Mouse (Mus musculus) intestine, embryonic 15.5 days (tissue): ENCODE results near the gene Ncam2. TPM values are rescaled to one million over a fixed set of nuclear protein-coding genes. Genes with fewer than 3 reads are reported as not detected.
"Not testable (repeated sequence)": the region's sequence is repeated elsewhere in the genome, so short reads cannot be mapped to it uniquely, and the experiment has no call there.

Source experiments
- ATAC-seq: fragments of 200-750 bp; cut with Nextera tagmentation; 2 replicates; pipeline ENCODE4 v1.8.0; 2017; ENCODE audit warnings: moderate TSS enrichment, moderate library complexity
- H3K27ac ChIP-seq: fragments of 300-500 bp; sonication (generic); 2 replicates; pipeline ENCODE4 v1.5.1; 2015; ENCODE audit warnings: mild to moderate bottlenecking, inconsistent platforms
- H3K27me3 ChIP-seq: fragments of 300-500 bp; sonication (generic); replicated peaks from 2 replicates; pipeline ENCODE4 v1.6.1; 2015; ENCODE audit warnings: inconsistent platforms
- H3K36me3 ChIP-seq: fragments of 300-500 bp; sonication (generic); 2 replicates; pipeline ENCODE4 v1.6.1; 2015; ENCODE audit warnings: inconsistent platforms
- H3K4me1 ChIP-seq: fragments of 300-500 bp; sonication (generic); replicated peaks from 2 replicates; pipeline ENCODE4 v1.6.1; 2015; ENCODE audit warnings: inconsistent platforms
- H3K4me2 ChIP-seq: fragments of 300-500 bp; sonication (generic); replicated peaks from 2 replicates; pipeline ENCODE4 v1.6.1; 2015; ENCODE audit warnings: mild to moderate bottlenecking, inconsistent platforms
- H3K4me3 ChIP-seq: fragments of 300-500 bp; sonication (generic); replicated peaks from 2 replicates; pipeline ENCODE4 v1.5.1; 2015; ENCODE audit warnings: inconsistent platforms
- H3K9ac ChIP-seq: fragments of 300-500 bp; sonication (generic); 2 replicates; pipeline ENCODE4 v1.6.1; 2015; ENCODE audit warnings: inconsistent platforms
- H3K9me3 ChIP-seq: fragments of 300-500 bp; sonication (generic); 2 replicates; pipeline ENCODE4 v1.6.1; 2016; ENCODE audit warnings: inconsistent platforms
- WGBS: fragments of 180-500 bp; shearing (Covaris S2); methylation state at CpG from one replicate; pipeline ENCODE4 v1.1.7; 2015; 5-methylcytosine and 5-hydroxymethylcytosine counted together
- polyA plus RNA-seq: library from polyadenylated mRNA; unstranded; fragments of >200 nt; fragmentation: Nextera tagmentation; extraction: Ambion mirVana; gene quantifications from 2 replicates; pipeline ENCODE4 v1.2.1, GENCODE M21; 2015

The Ncam2 gene
- polyA plus RNA-seq, 1 experiment from 2014 or later = 3.5 TPM

DNA sequence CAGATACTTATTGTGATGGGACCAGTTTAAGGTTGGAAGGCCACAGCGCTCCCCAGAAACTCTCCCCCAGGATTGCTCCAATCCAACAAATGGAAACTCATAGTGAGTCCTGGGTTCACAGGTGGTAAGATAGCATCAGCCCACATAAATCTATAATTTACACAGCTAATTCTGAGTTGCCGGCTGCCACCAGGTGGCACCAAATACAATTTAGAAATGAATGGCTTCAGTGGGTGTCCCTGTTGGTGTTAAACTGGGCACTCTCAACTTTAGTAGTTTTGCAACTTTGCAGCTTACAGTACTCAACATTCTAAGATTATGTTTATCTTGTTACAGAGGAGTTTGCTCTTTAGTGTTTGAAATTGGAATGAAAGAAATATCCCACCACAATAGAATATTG, 130.0 kb downstream of the Ncam2 start:
- no peaks in the 10 kb centered on the region for H3K36me3 ChIP-seq
- no peak overlapping the region for H3K9ac ChIP-seq
- no peak overlapping the region for H3K4me2 ChIP-seq
- H3K4me3 ChIP-seq = no peak overlapping the region
- no peak for ATAC-seq
- no peaks in the 10 kb centered on the region for H3K27me3 ChIP-seq
- WGBS = 13% methylated on average over 2 of the region's 2 CpGs
- H3K27ac ChIP-seq = no peak overlapping the region
- no peaks in the 10 kb centered on the region for H3K4me1 ChIP-seq
- no peaks in the 10 kb centered on the region for H3K9me3 ChIP-seq

DNA sequence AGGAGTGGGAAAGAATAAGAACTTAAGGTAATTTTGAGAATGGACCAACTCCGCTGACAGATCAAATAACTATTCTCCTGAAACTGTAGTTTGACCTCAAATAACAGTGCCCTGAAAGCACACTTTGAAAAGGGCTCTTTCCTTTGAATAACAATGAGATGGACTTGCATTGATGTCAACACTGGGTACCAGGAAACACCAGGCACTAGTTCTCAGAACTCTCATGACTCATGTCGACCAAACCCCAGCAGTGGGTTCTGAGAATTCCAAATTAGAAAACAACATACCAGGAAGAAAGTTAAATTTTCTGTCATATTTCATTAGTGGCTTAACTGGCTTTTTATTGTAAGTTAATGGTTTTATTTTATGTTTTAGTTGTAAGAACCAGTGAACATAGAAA, 165.4 kb downstream of the Ncam2 start:
- no peak for ATAC-seq
- WGBS = 82% methylated on average over 2 of the region's 2 CpGs
- H3K4me3 ChIP-seq = no peak overlapping the region
- no peak overlapping the region for H3K27ac ChIP-seq
- no peaks in the 10 kb centered on the region for H3K4me1 ChIP-seq
- H3K36me3 ChIP-seq = no peaks in the 10 kb centered on the region
- H3K9me3 ChIP-seq = no peaks in the 10 kb centered on the region
- H3K4me2 ChIP-seq = no peak overlapping the region
- no peaks in the 10 kb centered on the region for H3K27me3 ChIP-seq
- no peak overlapping the region for H3K9ac ChIP-seq

GRCm38 (mm10) chr16:81374234-81374633, 173.7 kb downstream of the Ncam2 start:
- Histone ChIP-seq H3K27ac (no peak overlapping the region), H3K36me3 (no peaks in the 10 kb centered on the region), H3K9ac (no peak overlapping the region), H3K4me2 (no peak overlapping the region), H3K4me3 (no peak overlapping the region), H3K9me3 (no peaks in the 10 kb centered on the region), H3K27me3 (no peaks in the 10 kb centered on the region), H3K4me1 (no peaks in the 10 kb centered on the region)
- 85% methylated on average over 8 of the region's 8 CpGs for WGBS
- no peak for ATAC-seq

GRCm38 (mm10) chr16:81380434-81380833, 179.9 kb downstream of the Ncam2 start:
- Histone ChIP-seq H3K4me3 (no peak overlapping the region), H3K4me2 (no peak overlapping the region), H3K27me3 (no peaks in the 10 kb centered on the region), H3K27ac (no peak overlapping the region), H3K4me1 (no peaks in the 10 kb centered on the region), H3K36me3 (no peaks in the 10 kb centered on the region), H3K9me3 (no peaks in the 10 kb centered on the region), H3K9ac (no peak overlapping the region)
- 82% methylated on average over 4 of the region's 4 CpGs for WGBS
- no peak for ATAC-seq

GRCm38 (mm10) chr16:81388646-81389045, 188.1 kb downstream of the Ncam2 start:
- H3K4me1 ChIP-seq = no peaks in the 10 kb centered on the region
- no peak overlapping the region for H3K27ac ChIP-seq
- H3K4me2 ChIP-seq = no peak overlapping the region
- no peak for ATAC-seq
- 86% methylated on average over 2 of the region's 2 CpGs for WGBS
- H3K27me3 ChIP-seq = no peaks in the 10 kb centered on the region
- H3K9me3 ChIP-seq = no peaks in the 10 kb centered on the region
- H3K9ac ChIP-seq = no peak overlapping the region
- no peak overlapping the region for H3K4me3 ChIP-seq
- no peaks in the 10 kb centered on the region for H3K36me3 ChIP-seq

- ATAC-seq = no peak
- no peak overlapping the region for H3K27ac ChIP-seq
- no peak overlapping the region; the same call in 1 of the 2 replicates for H3K4me2 ChIP-seq
- H3K9ac ChIP-seq = no peak overlapping the region
- no peak overlapping the region for H3K4me3 ChIP-seq
- H3K27me3 ChIP-seq = no peaks in the 10 kb centered on the region
- no peaks in the 10 kb centered on the region for H3K36me3 ChIP-seq
- no peaks in the 10 kb centered on the region for H3K4me1 ChIP-seq
- 37% methylated on average over 7 of the region's 7 CpGs for WGBS
- no peaks in the 10 kb centered on the region for H3K9me3 ChIP-seq
These were observed 234.1 kb downstream of the Ncam2 start for GRCm38 (mm10) chr16:81434559-81434958.

DNA sequence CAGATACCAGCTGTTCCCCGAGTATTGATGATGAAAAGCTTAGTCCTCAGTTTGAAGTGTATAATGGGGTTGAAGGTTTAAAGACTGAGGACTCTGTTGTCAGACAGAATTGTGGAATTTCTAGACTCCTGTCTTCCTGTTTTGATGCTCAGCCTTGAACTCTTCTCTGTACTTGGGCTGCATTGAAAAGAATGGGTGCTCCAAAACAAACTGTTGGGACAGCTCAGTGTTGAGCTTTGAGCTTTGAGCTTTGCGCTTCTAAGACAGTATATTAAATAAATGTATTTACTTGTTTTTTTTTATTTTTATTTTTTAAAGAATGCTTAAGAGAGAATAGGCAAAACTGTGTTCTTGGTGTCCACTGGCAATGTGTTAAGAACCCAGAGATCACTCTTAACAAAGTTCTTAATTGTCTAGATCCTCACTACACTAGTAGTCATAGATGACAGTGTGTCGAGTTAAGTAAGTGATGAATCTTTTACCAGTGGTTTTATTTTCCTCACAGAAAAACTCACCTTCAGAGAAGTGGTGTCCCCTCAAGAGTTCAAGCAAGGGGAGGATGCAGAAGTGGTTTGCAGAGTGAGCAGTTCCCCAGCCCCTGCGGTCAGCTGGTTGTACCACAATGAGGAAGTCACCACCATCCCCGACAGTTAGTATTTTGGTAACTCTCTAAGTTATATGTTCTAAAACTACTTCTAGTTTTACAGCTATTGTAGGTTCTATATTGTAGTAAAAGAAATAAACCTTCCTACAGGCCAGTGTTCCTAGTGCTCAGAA, 236.8 kb downstream of the Ncam2 start:
- Histone ChIP-seq H3K4me3 (no peak overlapping the region), H3K4me1 (no peaks in the 10 kb centered on the region), H3K9ac (no peak overlapping the region), H3K9me3 (no peaks in the 10 kb centered on the region), H3K4me2 (no peak overlapping the region), H3K36me3 (no peaks in the 10 kb centered on the region), H3K27ac (no peak overlapping the region), H3K27me3 (no peaks in the 10 kb centered on the region)
- 84% methylated on average over 5 of the region's 5 CpGs for WGBS
- ATAC-seq = no peak

GRCm38 (mm10) chr16:81437868-81438249, 237.4 kb downstream of the Ncam2 start:
- Histone ChIP-seq H3K36me3 (no peaks in the 10 kb centered on the region), H3K27ac (no peak overlapping the region), H3K4me3 (no peak overlapping the region), H3K4me2 (no peak overlapping the region), H3K9me3 (no peaks in the 10 kb centered on the region), H3K9ac (no peak overlapping the region), H3K4me1 (no peaks in the 10 kb centered on the region), H3K27me3 (no peaks in the 10 kb centered on the region)
- no peak for ATAC-seq
- WGBS = 82% methylated on average over 2 of the region's 2 CpGs

- ATAC-seq = no peak
- 93% methylated on average over 5 of the region's 5 CpGs for WGBS
- H3K36me3 ChIP-seq = no peaks in the 10 kb centered on the region
- H3K4me2 ChIP-seq = no peak overlapping the region
- no peaks in the 10 kb centered on the region for H3K9me3 ChIP-seq
- H3K27ac ChIP-seq = no peak overlapping the region
- H3K4me3 ChIP-seq = no peak overlapping the region
- no peak overlapping the region for H3K9ac ChIP-seq
- no peaks in the 10 kb centered on the region for H3K4me1 ChIP-seq
- no peaks in the 10 kb centered on the region for H3K27me3 ChIP-seq
These were observed 250.4 kb downstream of the Ncam2 start for GRCm38 (mm10) chr16:81450851-81451250.

GRCm38 (mm10) chr16:81452988-81453387, 252.5 kb downstream of the Ncam2 start:
- Histone ChIP-seq H3K27me3 (no peaks in the 10 kb centered on the region), H3K9ac (no peak overlapping the region), H3K4me2 (no peak overlapping the region), H3K9me3 (no peaks in the 10 kb centered on the region), H3K36me3 (no peaks in the 10 kb centered on the region), H3K4me1 (no peaks in the 10 kb centered on the region), H3K4me3 (no peak overlapping the region), H3K27ac (no peak overlapping the region)
- 54% methylated on average over 2 of the region's 2 CpGs for WGBS
- no peak for ATAC-seq

DNA sequence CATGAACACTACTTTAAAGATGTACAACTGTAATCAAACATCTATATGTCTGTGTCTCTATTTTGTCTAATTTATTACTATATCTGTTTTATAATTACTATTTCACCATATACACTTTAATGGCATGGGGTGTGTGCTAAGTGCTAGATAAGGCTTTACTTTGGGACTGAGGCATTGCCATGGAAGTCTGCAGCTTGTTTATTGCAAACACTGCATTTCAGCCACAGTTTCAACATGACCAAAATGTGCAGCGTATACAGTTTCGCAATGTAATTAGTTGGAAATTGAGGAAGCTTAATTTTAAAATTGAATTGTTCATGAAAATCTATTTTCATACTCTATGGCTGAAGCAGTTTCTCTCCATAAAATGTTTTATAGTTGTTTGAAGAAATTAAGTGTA, 254.0 kb downstream of the Ncam2 start:
- no peak overlapping the region for H3K9ac ChIP-seq
- no peak for ATAC-seq
- no peaks in the 10 kb centered on the region for H3K36me3 ChIP-seq
- H3K4me3 ChIP-seq = no peak overlapping the region
- WGBS = 91% methylated on average over 2 of the region's 2 CpGs
- H3K4me1 ChIP-seq = no peaks in the 10 kb centered on the region
- no peak overlapping the region for H3K4me2 ChIP-seq
- H3K27me3 ChIP-seq = no peaks in the 10 kb centered on the region
- no peaks in the 10 kb centered on the region for H3K9me3 ChIP-seq
- no peak overlapping the region for H3K27ac ChIP-seq

DNA sequence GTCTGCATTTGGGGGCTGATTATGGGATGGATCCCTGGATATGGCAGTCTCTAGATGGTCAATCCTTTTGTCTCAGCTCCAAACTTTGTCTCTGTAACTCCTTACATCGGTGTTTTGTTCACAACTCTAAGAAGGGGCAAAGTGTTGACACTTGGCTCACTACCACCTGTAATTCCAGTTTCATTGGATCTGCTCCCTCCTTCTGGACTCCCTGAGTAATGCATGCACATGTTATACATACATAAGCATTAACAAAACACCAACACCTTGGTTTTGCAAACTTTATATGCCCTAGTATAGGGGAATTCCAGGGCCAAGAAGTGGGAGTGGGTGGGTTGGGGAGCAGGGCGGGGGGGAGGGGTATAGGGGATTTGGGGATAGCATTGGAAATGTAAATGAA, 262.2 kb downstream of the Ncam2 start:
- 89% methylated on average over 2 of the region's 2 CpGs for WGBS
- H3K9me3 ChIP-seq, H3K9ac ChIP-seq, H3K4me3 ChIP-seq, H3K27ac ChIP-seq, H3K36me3 ChIP-seq, H3K4me2 ChIP-seq, H3K27me3 ChIP-seq, ATAC-seq, H3K4me1 ChIP-seq: not testable (repeated sequence)

GRCm38 (mm10) chr16:81472925-81473324, 272.4 kb downstream of the Ncam2 start:
- H3K27me3 ChIP-seq = no peaks in the 10 kb centered on the region
- no peak for ATAC-seq
- WGBS = 51% methylated on average over 1 of the region's 1 CpGs
- no peak overlapping the region for H3K9ac ChIP-seq
- no peaks in the 10 kb centered on the region for H3K36me3 ChIP-seq
- H3K4me1 ChIP-seq = no peaks in the 10 kb centered on the region
- H3K4me2 ChIP-seq = no peak overlapping the region
- H3K27ac ChIP-seq = no peak overlapping the region
- no peaks in the 10 kb centered on the region for H3K9me3 ChIP-seq
- no peak overlapping the region for H3K4me3 ChIP-seq
